Mouse (Mus musculus): Measurements from ENCODE around the gene Foxn3.

The Foxn3 gene

GRCm38 (mm10) chr12:99319896-99320295 is 243.5 kb downstream of the Foxn3 start:
- no peak for DNase-seq

GRCm38 (mm10) chr12:99319171-99319570 is 244.2 kb downstream of the Foxn3 start:
- no peak for DNase-seq

GRCm38 (mm10) chr12:99315931-99316330 is 247.5 kb downstream of the Foxn3 start:
- DNase-seq = no peak

- no peak for DNase-seq
Measured at GRCm38 (mm10) chr12:99314817-99315216, 248.6 kb downstream of the Foxn3 start.

- no peak for DNase-seq
Measured at GRCm38 (mm10) chr12:99311303-99311702, 252.1 kb downstream of the Foxn3 start.

- no peak for DNase-seq
Measured at GRCm38 (mm10) chr12:99309937-99310336, 253.4 kb downstream of the Foxn3 start.

- DNase-seq = no peak
Measured at GRCm38 (mm10) chr12:99308541-99309089, 254.8 kb downstream of the Foxn3 start.

- no peak for DNase-seq
Measured at GRCm38 (mm10) chr12:99306536-99307204, 256.7 kb downstream of the Foxn3 start.

- peak; percentile 93 for DNase-seq
Measured at GRCm38 (mm10) chr12:99305784-99306535, 257.4 kb downstream of the Foxn3 start.

GRCm38 (mm10) chr12:99305324-99305723 is 258.1 kb downstream of the Foxn3 start:
- no peak for DNase-seq

- DNase-seq = no peak
Measured at GRCm38 (mm10) chr12:99304056-99304455, 259.3 kb downstream of the Foxn3 start.

GRCm38 (mm10) chr12:99303581-99303980 is 259.8 kb downstream of the Foxn3 start:
- DNase-seq = peak; percentile 89

GRCm38 (mm10) chr12:99299900-99300299 is 263.5 kb downstream of the Foxn3 start:
- DNase-seq = no peak

- DNase-seq = no peak
Measured at GRCm38 (mm10) chr12:99298851-99299600, 264.4 kb downstream of the Foxn3 start.

- no peak for DNase-seq
Measured at GRCm38 (mm10) chr12:99298242-99298641, 265.1 kb downstream of the Foxn3 start.

- no peak for DNase-seq
Measured at GRCm38 (mm10) chr12:99297792-99298191, 265.6 kb downstream of the Foxn3 start.

- DNase-seq = no peak
Measured at GRCm38 (mm10) chr12:99293532-99293931, 269.9 kb downstream of the Foxn3 start.

- no peak for DNase-seq
Measured at GRCm38 (mm10) chr12:99292152-99292551, 271.2 kb downstream of the Foxn3 start.

- DNase-seq = peak; percentile 90
Measured at GRCm38 (mm10) chr12:99287081-99287480, 276.3 kb downstream of the Foxn3 start.

- DNase-seq = peak; percentile 81
Measured at GRCm38 (mm10) chr12:99286662-99287061, 276.7 kb downstream of the Foxn3 start.

GRCm38 (mm10) chr12:99285656-99286055 is 277.7 kb downstream of the Foxn3 start:
- DNase-seq = no peak

GRCm38 (mm10) chr12:99285199-99285598 is 278.2 kb downstream of the Foxn3 start:
- peak; percentile 88 for DNase-seq

GRCm38 (mm10) chr12:99284419-99285069 is 278.8 kb downstream of the Foxn3 start:
- DNase-seq = peak; percentile 94

Data from heart, adult 11 months (tissue).